Mouse (Mus musculus) MEL (cell line): ENCODE data around the gene Slc20a1. TPM values are rescaled to one million over a fixed set of nuclear protein-coding genes. Genes with fewer than 3 reads are reported as not detected.

Experiments
- DNase-seq: peaks from one replicate; pipeline ENCODE4 v3.0.0; 2011; ENCODE audit warnings: low read depth, low spot score
- H3K27ac ChIP-seq: 2 replicates; pipeline ENCODE4 v1.5.1; 2012; ENCODE audit warnings: low read depth, mild to moderate bottlenecking, control low read depth, low read length, moderate library complexity; ENCODE audit not compliant: control insufficient read depth
- H3K27me3 ChIP-seq, 2 experiments: fragments of 150-350 bp in 1 of 2; sonication (generic) in 1 of 2; 2 replicates each; pipeline ENCODE4 v1.6.1; 2012; ENCODE audit warnings: low read length in 2 of 2, mild to moderate bottlenecking in 2 of 2, improper control_type of control experiment in 1 of 2, moderate library complexity in 1 of 2; ENCODE audit not compliant: insufficient read depth in 2 of 2, control insufficient read depth in 1 of 2
- H3K36me3 ChIP-seq, 2 experiments: 2 replicates each; pipeline ENCODE4 v1.6.1; 2012 to 2014; ENCODE audit warnings: low read length in 2 of 2, improper control_type of control experiment in 1 of 2, inconsistent platforms in 1 of 2, mild to moderate bottlenecking in 1 of 2; ENCODE audit not compliant: insufficient read depth in 2 of 2, control insufficient read depth in 1 of 2
- H3K4me1 ChIP-seq, 2 experiments: fragments of 150-350 bp in 1 of 2; sonication (generic) in 1 of 2; 2 replicates each; pipeline ENCODE4 v1.6.1; 2012; ENCODE audit warnings: low read length in 2 of 2, improper control_type of control experiment in 1 of 2, mild to moderate bottlenecking in 1 of 2; ENCODE audit not compliant: insufficient read depth in 2 of 2, control insufficient read depth in 1 of 2
- H3K4me3 ChIP-seq, 2 experiments: fragments of 150-350 bp in 1 of 2; sonication (generic) in 1 of 2; 2 replicates each; pipeline ENCODE4 v1.5.1; 2012; ENCODE audit warnings: low read depth in 2 of 2, low read length in 2 of 2, mild to moderate bottlenecking in 2 of 2, moderate library complexity in 2 of 2, control low read depth in 1 of 2, improper control_type of control experiment in 1 of 2; ENCODE audit not compliant: control insufficient read depth in 1 of 2, insufficient read depth in 1 of 2
- H3K79me2 ChIP-seq: 2 replicates; pipeline ENCODE4 v1.6.1; 2012; ENCODE audit warnings: mild to moderate bottlenecking, low read length, moderate library complexity; ENCODE audit not compliant: control insufficient read depth, poor library complexity, insufficient read depth
- H3K9ac ChIP-seq: 2 replicates; pipeline ENCODE4 v1.6.1; 2012; ENCODE audit warnings: low read depth, mild to moderate bottlenecking, control low read depth, low read length, moderate library complexity; ENCODE audit not compliant: control insufficient read depth, poor library complexity, severe bottlenecking
- H3K9me3 ChIP-seq: fragments of 150-350 bp; sonication (generic); replicated peaks from 2 replicates; pipeline ENCODE4 v1.6.1; 2012; ENCODE audit warnings: mild to moderate bottlenecking, low read length, improper control_type of control experiment, moderate library complexity; ENCODE audit not compliant: insufficient read depth
- CHD1 ChIP-seq: IDR thresholded peaks from 2 replicates; pipeline ENCODE4 v1.6.1; 2012; ENCODE audit warnings: low read depth, mild to moderate bottlenecking, inconsistent platforms, low read length, improper control_type of control experiment
- CHD2 ChIP-seq: IDR thresholded peaks from 2 replicates; pipeline ENCODE4 v1.6.1; 2011; ENCODE audit warnings: low read length, improper control_type of control experiment
- CTCF ChIP-seq, 3 experiments: IDR thresholded peaks in 2 of 3; conservative IDR thresholded peaks in 1 of 3; 2 replicates each; pipeline ENCODE4 v1.5.1; 2011 to 2012; ENCODE audit warnings: low read length in 3 of 3, low read depth in 2 of 3, mild to moderate bottlenecking in 2 of 3, improper control_type of control experiment in 1 of 3, inconsistent platforms in 1 of 3, mixed read lengths in 1 of 3, moderate library complexity in 1 of 3; ENCODE audit not compliant: control insufficient read depth in 1 of 3, insufficient read depth in 1 of 3, poor library complexity in 1 of 3, severe bottlenecking in 1 of 3
- E2F4 ChIP-seq: IDR thresholded peaks from 2 replicates; pipeline ENCODE4 v1.6.1; 2011; ENCODE audit warnings: low read depth, low read length, improper control_type of control experiment, borderline replicate concordance
- ELF1 ChIP-seq: IDR thresholded peaks from 2 replicates; pipeline ENCODE4 v1.6.1; 2014; ENCODE audit warnings: low read depth, mild to moderate bottlenecking, inconsistent platforms, low read length, improper control_type of control experiment, moderate library complexity
- ETS1 ChIP-seq: IDR thresholded peaks from 2 replicates; pipeline ENCODE4 v1.6.1; 2012; ENCODE audit warnings: low read depth, mild to moderate bottlenecking, inconsistent platforms, low read length, improper control_type of control experiment, moderate library complexity
- GABPA ChIP-seq: IDR thresholded peaks from 2 replicates; pipeline ENCODE4 v1.6.1; 2012; ENCODE audit warnings: low read depth, mild to moderate bottlenecking, inconsistent platforms, low read length, improper control_type of control experiment, moderate library complexity
- HCFC1 ChIP-seq: IDR thresholded peaks from 2 replicates; pipeline ENCODE4 v1.6.1; 2012; ENCODE audit warnings: low read depth, mild to moderate bottlenecking, inconsistent platforms, low read length, improper control_type of control experiment, moderate library complexity
- MAFK ChIP-seq: IDR thresholded peaks from 2 replicates; pipeline ENCODE4 v1.6.1; 2011; ENCODE audit warnings: low read depth, mild to moderate bottlenecking, low read length, improper control_type of control experiment, borderline replicate concordance
- MAX ChIP-seq: IDR thresholded peaks from 2 replicates; pipeline ENCODE4 v1.6.1; 2011; ENCODE audit warnings: low read length, improper control_type of control experiment
- MAZ ChIP-seq: IDR thresholded peaks from 2 replicates; pipeline ENCODE4 v1.6.1; 2012; ENCODE audit warnings: low read depth, mild to moderate bottlenecking, inconsistent platforms, low read length, improper control_type of control experiment
- MYB ChIP-seq: IDR thresholded peaks from 2 replicates; pipeline ENCODE4 v1.6.1; 2011; ENCODE audit warnings: mild to moderate bottlenecking, low read depth, low read length, improper control_type of control experiment
- MYC ChIP-seq: IDR thresholded peaks from 2 replicates; pipeline ENCODE4 v1.6.1; 2011; ENCODE audit warnings: low read depth, mild to moderate bottlenecking, low read length, improper control_type of control experiment, moderate library complexity
- POLR2A ChIP-seq, 2 experiments: IDR thresholded peaks; 2 replicates each; pipeline ENCODE4 v1.6.1; 2011 to 2012; ENCODE audit warnings: low read length in 2 of 2, mild to moderate bottlenecking in 2 of 2, control low read depth in 1 of 2, improper control_type of control experiment in 1 of 2, low read depth in 1 of 2, moderate library complexity in 1 of 2; ENCODE audit not compliant: control insufficient read depth in 1 of 2, insufficient read depth in 1 of 2, poor library complexity in 1 of 2
- POLR2AphosphoS2 ChIP-seq: IDR thresholded peaks from 2 replicates; pipeline ENCODE4 v1.6.1; 2011; ENCODE audit warnings: low read length, improper control_type of control experiment
- POLR2AphosphoS5 ChIP-seq: IDR thresholded peaks from 2 replicates; pipeline ENCODE4 v1.6.1; 2012; ENCODE audit warnings: low read depth, borderline replicate concordance, mild to moderate bottlenecking, inconsistent platforms, low read length, moderate library complexity, mixed read lengths
- RAD21 ChIP-seq: IDR thresholded peaks from 2 replicates; pipeline ENCODE4 v1.6.1; 2011; ENCODE audit warnings: mild to moderate bottlenecking, low read depth, low read length, improper control_type of control experiment
- RCOR1 ChIP-seq: IDR thresholded peaks from 2 replicates; pipeline ENCODE4 v1.6.1; 2012; ENCODE audit warnings: low read depth, mild to moderate bottlenecking, inconsistent platforms, low read length, improper control_type of control experiment
- SIN3A ChIP-seq: IDR thresholded peaks from 2 replicates; pipeline ENCODE4 v1.6.1; 2012; ENCODE audit warnings: low read length, improper control_type of control experiment, inconsistent platforms
- SMC3 ChIP-seq: IDR thresholded peaks from 2 replicates; pipeline ENCODE4 v1.6.1; 2011; ENCODE audit warnings: low read depth, low read length, improper control_type of control experiment
- TCF12 ChIP-seq: IDR thresholded peaks from 2 replicates; pipeline ENCODE4 v1.6.1; 2014; ENCODE audit warnings: low read depth, mild to moderate bottlenecking, inconsistent platforms, low read length, improper control_type of control experiment, moderate library complexity
- UBTF ChIP-seq: IDR thresholded peaks from 2 replicates; pipeline ENCODE4 v1.6.1; 2012; ENCODE audit warnings: low read depth, mild to moderate bottlenecking, inconsistent platforms, low read length, improper control_type of control experiment, moderate library complexity, borderline replicate concordance; ENCODE audit not compliant: insufficient read depth
- USF2 ChIP-seq, 2 experiments: IDR thresholded peaks; 2 replicates each; pipeline ENCODE4 v1.6.1; 2011 to 2012; ENCODE audit warnings: improper control_type of control experiment in 2 of 2, low read length in 2 of 2, borderline replicate concordance in 1 of 2, inconsistent platforms in 1 of 2, low read depth in 1 of 2, mild to moderate bottlenecking in 1 of 2; ENCODE audit not compliant: insufficient read depth in 1 of 2
- ZMIZ1 ChIP-seq: IDR thresholded peaks from 2 replicates; pipeline ENCODE4 v1.6.1; 2012; ENCODE audit warnings: low read depth, mild to moderate bottlenecking, inconsistent platforms, low read length, improper control_type of control experiment, moderate library complexity
- ZNF384 ChIP-seq: IDR thresholded peaks from 2 replicates; pipeline ENCODE4 v1.6.1; 2012; ENCODE audit warnings: low read depth, mild to moderate bottlenecking, inconsistent platforms, low read length, improper control_type of control experiment
- polyA plus RNA-seq, 2 experiments: library from polyadenylated mRNA; stranded (reverse) in 1 of 2; unstranded in 1 of 2; fragments of >175 nt in 1 of 2; fragments of >200 nt in 1 of 2; gene quantifications; 2 replicates each; pipeline versions ENCODE4 v1.2.1 to v1.2.4; 2012; ENCODE audit warnings: low replicate concordance in 2 of 2, low read depth in 1 of 2; ENCODE audit not compliant: insufficient read length in 2 of 2, insufficient read depth in 1 of 2, missing spikeins in 1 of 2
- total RNA-seq: library from RNA; depleted of rRNA; stranded (reverse); fragments of 300-350 nt; gene quantifications from 2 replicates; pipeline ENCODE4 v1.2.3, GENCODE M21; 2012

Slc20a1 gene
- total and polyA plus RNA-seq, 3 experiments: 69.4 to 80.7 TPM; not detected in 1

- TF ChIP-seq USF2 (IDR thresholded peaks at IDR 0.05; ENCODE audit: borderline replicate concordance in 1 of 2, insufficient read depth in 1 of 2, low read depth in 1 of 2, low read length in 2 of 2) (no peak), POLR2AphosphoS2 (no peak), CTCF (IDR thresholded peaks at IDR 0.05 in 2 of 3, conservative IDR thresholded peaks at IDR 0.05 in 1 of 3; ENCODE audit: control insufficient read depth in 1 of 3, insufficient read depth in 1 of 3, low read depth in 2 of 3, low read length in 3 of 3, poor library complexity in 1 of 3, severe bottlenecking in 1 of 3) (no peak), CHD1 (no peak), TCF12 (no peak), MAZ (no peak), SIN3A (no peak)
Measured at GRCm38 (mm10) chr2:129166466-129167463, 31.8 kb upstream of the Slc20a1 start.

GRCm38 (mm10) chr2:129173386-129173785, 25.2 kb upstream of the Slc20a1 start:
- no peak for DNase-seq
- Histone ChIP-seq H3K36me3 (no peaks in the 10 kb centered on the region), H3K27ac (no peak overlapping the region), H3K9ac (no peak overlapping the region), H3K79me2 (no peaks in the 10 kb centered on the region), H3K9me3 (no peaks in the 10 kb centered on the region), H3K4me3 (no peak overlapping the region), H3K27me3 (no peaks in the 10 kb centered on the region; a peak in 1 of 4 replicates), H3K4me1 (no peaks in the 10 kb centered on the region; a peak in 1 of 4 replicates)
- TF ChIP-seq ETS1: no peak
- no peak for TF ChIP-seq HCFC1
- TF ChIP-seq MAX: no peak
- no peak for TF ChIP-seq POLR2AphosphoS5
- no peak for TF ChIP-seq CHD2
- no peak for TF ChIP-seq E2F4
- TF ChIP-seq SIN3A: no peak
- no peak for TF ChIP-seq MYC
- TF ChIP-seq UBTF: no peak
- no peak for TF ChIP-seq ZMIZ1
- TF ChIP-seq MAFK: no peak
- TF ChIP-seq RCOR1: no peak
- no peak for TF ChIP-seq ZNF384
- TF ChIP-seq MYB: no peak
- TF ChIP-seq ELF1: no peak
- TF ChIP-seq RAD21: no peak
- TF ChIP-seq POLR2A (IDR thresholded peaks at IDR 0.05; ENCODE audit: control insufficient read depth in 1 of 2, insufficient read depth in 1 of 2, low read depth in 1 of 2, low read length in 2 of 2, poor library complexity in 1 of 2): no peak
- no peak for TF ChIP-seq SMC3
- no peak for TF ChIP-seq POLR2AphosphoS2
- no peak for TF ChIP-seq GABPA

More at GRCm38 (mm10) chr2:129166466-129167463, 31.8 kb upstream of the Slc20a1 start:
- Histone ChIP-seq H3K36me3 (no peaks in the 10 kb centered on the region), H3K9me3 (no peaks in the 10 kb centered on the region), H3K9ac (no peak overlapping the region), H3K27ac (no peak overlapping the region), H3K4me1 (no peaks in the 10 kb centered on the region), H3K4me3 (no peak overlapping the region), H3K79me2 (no peaks in the 10 kb centered on the region), H3K27me3 (peaks cover 2 to 3% of the 10 kb centered on the region in 2 experiments; a peak in 2 of 4 replicates)
- no peak for DNase-seq
